Mouse (Mus musculus): ENCODE data around the gene Kxd1. TPM values are rescaled to one million over a fixed set of nuclear protein-coding genes. Genes with fewer than 3 reads are reported as not detected.
A peak's percentile ranks its signal among the peaks of the same experiment; 100 is the strongest.

The Kxd1 gene
- total and polyA plus RNA-seq, 2 experiments: 36.7 to 72.3 TPM

DNA sequence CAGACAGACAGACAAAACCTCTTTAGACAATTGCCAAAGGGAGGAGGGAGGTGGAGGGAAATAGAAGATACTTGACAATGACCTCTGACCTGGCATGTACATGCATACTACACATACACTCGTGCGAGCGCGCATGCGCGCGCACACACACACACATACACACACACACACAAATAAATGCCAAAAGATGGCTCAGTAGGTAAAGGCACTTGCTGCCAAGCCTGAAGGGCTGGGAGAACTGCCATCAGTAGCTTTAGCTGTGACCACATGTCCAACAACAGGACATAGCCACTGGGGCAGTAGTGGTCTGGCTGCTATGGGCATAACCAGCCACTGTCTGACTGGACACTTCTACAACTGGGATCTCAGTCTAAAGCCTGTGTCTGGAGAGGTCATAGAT is 55.9 kb downstream of the Kxd1 start:
- WGBS: 99% methylated on average over 7 of the region's 7 CpGs
- peaks cover 20% of the 10 kb centered on the region for H3K4me1 ChIP-seq (ENCODE audit: control insufficient read depth, insufficient read depth, low read length)
- no peak overlapping the region for H3K27ac ChIP-seq (replicated peaks; ENCODE audit: insufficient read depth, low read depth, low read length)
- no peak overlapping the region for H3K9ac ChIP-seq (ENCODE audit: low read depth, low read length)
- no peaks in the 10 kb centered on the region for H3K36me3 ChIP-seq (ENCODE audit: control insufficient read depth, insufficient read depth, low read length)
- TF ChIP-seq POLR2A (IDR thresholded peaks at IDR 0.05; ENCODE audit: extremely low read depth, insufficient read depth, low read length) (no peak), CTCF (IDR thresholded peaks at IDR 0.05; ENCODE audit: low read depth, low read length) (no peak)
- H3K4me3 ChIP-seq (ENCODE audit: insufficient read depth, low read depth, low read length): no peak overlapping the region
- no peaks in the 10 kb centered on the region for H3K27me3 ChIP-seq (ENCODE audit: control insufficient read depth, insufficient read depth, low read length)
- peaks cover 17% of the 10 kb centered on the region; the same call in 1 of the 2 replicates for H3K79me2 ChIP-seq (ENCODE audit: control insufficient read depth, insufficient read depth, low read length)
- DNase-seq (ENCODE audit: extremely low read depth, low read depth, low spot score): no peak

DNA sequence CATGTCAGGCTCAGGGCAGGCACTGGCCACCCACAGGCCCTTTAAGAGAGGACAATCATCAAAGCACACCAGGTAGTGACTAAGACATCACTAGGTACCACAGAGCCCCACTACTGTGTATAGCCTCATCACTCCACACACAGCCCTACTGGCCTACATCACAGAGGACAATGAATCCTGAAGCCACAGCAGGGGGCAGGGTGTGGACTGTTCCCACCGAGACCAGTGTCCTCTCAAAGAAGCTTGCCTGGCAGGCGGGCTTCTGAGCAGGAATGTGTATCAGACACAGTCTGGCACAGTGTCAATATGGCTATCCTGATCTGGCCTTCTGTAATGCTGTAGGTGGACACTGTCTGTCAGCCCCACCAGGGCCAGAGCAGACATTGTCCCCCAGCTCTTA is 57.8 kb downstream of the Kxd1 start:
- Histone ChIP-seq H3K79me2 (ENCODE audit: control insufficient read depth, insufficient read depth, low read length) (peaks cover 5% of the 10 kb centered on the region; the same call in 1 of the 2 replicates), H3K4me1 (ENCODE audit: control insufficient read depth, insufficient read depth, low read length) (peaks cover 21% of the 10 kb centered on the region), H3K27me3 (ENCODE audit: control insufficient read depth, insufficient read depth, low read length) (no peaks in the 10 kb centered on the region), H3K27ac (replicated peaks; ENCODE audit: insufficient read depth, low read depth, low read length) (0 out of 2 replicates have a peak overlapping the region, but pooled peaks have one; percentile 12), H3K9ac (ENCODE audit: low read depth, low read length) (no peak overlapping the region), H3K4me3 (ENCODE audit: insufficient read depth, low read depth, low read length) (no peak overlapping the region), H3K36me3 (ENCODE audit: control insufficient read depth, insufficient read depth, low read length) (no peaks in the 10 kb centered on the region)
- TF ChIP-seq CTCF (IDR thresholded peaks at IDR 0.05; ENCODE audit: low read depth, low read length) (no peak), POLR2A (IDR thresholded peaks at IDR 0.05; ENCODE audit: extremely low read depth, insufficient read depth, low read length) (no peak)
- no peak for DNase-seq (ENCODE audit: extremely low read depth, low read depth, low spot score)
- 77% methylated on average over 2 of the region's 2 CpGs for WGBS

DNA sequence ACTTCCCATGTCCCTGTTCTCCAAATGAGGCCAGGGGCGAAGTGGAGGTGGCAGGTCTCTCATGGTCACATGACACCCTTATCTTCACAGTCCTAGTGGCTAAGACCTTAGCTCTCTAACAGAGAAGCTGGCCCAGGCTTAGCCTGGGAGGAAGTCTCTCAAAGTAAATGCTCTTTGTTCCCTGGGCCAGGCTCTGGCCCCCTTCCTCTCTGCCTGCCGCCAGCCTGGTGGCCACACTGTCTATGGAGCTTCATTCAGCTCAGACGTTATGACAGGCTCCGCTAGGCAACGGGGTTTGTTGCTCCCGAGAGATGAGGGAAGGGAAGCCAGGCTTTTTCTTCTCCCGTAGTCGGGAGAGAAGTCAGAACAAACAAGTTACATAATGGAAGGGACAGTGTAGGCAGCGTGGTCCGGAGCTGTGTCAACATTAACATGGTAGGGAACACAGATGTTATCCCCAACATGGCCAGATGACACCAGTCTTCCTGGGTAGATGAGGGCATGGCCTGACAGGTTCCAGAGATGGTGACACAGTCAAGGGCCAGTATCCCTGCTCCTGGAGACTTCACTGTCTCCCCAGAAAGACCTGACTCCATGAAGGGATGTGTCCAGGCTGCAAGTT is 58.4 kb downstream of the Kxd1 start:
- 23% methylated on average over 10 of the region's 10 CpGs for WGBS
- peak; percentile 42 for DNase-seq (ENCODE audit: extremely low read depth, low read depth, low spot score)
- Histone ChIP-seq H3K79me2 (ENCODE audit: control insufficient read depth, insufficient read depth, low read length) (peaks cover 4% of the 10 kb centered on the region; the same call in 1 of the 2 replicates), H3K9ac (ENCODE audit: low read depth, low read length) (no peak overlapping the region), H3K4me3 (ENCODE audit: insufficient read depth, low read depth, low read length) (no peak overlapping the region), H3K36me3 (ENCODE audit: control insufficient read depth, insufficient read depth, low read length) (no peaks in the 10 kb centered on the region), H3K4me1 (ENCODE audit: control insufficient read depth, insufficient read depth, low read length) (peaks cover 21% of the 10 kb centered on the region), H3K27ac (replicated peaks; ENCODE audit: insufficient read depth, low read depth, low read length) (0 out of 2 replicates have a peak overlapping the region, but pooled peaks have one; percentile 15), H3K27me3 (ENCODE audit: control insufficient read depth, insufficient read depth, low read length) (no peaks in the 10 kb centered on the region)
- TF ChIP-seq CTCF (IDR thresholded peaks at IDR 0.05; ENCODE audit: low read depth, low read length) (no peak), POLR2A (IDR thresholded peaks at IDR 0.05; ENCODE audit: extremely low read depth, insufficient read depth, low read length) (no peak)

DNA sequence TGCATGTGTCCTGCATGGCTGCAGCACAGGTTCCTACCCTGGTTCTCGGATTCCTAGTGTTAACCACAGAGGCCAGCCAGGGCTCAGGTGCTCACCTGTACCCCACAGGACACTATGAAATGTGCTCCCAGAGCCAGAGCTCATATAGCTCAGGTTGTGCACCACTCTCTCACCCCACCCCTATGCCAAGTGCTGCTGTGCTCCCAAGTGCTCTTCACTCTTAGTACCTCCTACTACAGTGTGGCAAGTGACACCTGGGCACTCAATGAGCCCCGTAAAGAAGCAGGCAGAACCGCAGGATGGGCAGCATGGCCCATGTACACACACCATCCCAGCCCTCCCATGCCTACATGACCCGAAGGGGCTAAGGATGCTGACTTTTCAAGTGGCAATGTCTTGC is 59.0 kb downstream of the Kxd1 start:
- no peak for TF ChIP-seq POLR2A (IDR thresholded peaks at IDR 0.05; ENCODE audit: extremely low read depth, insufficient read depth, low read length)
- TF ChIP-seq CTCF (IDR thresholded peaks at IDR 0.05; ENCODE audit: low read depth, low read length): no peak
- Histone ChIP-seq H3K9ac (ENCODE audit: low read depth, low read length) (no peak overlapping the region), H3K36me3 (ENCODE audit: control insufficient read depth, insufficient read depth, low read length) (no peaks in the 10 kb centered on the region), H3K27ac (replicated peaks; ENCODE audit: insufficient read depth, low read depth, low read length) (no peak overlapping the region), H3K79me2 (ENCODE audit: control insufficient read depth, insufficient read depth, low read length) (peaks cover 4% of the 10 kb centered on the region; the same call in 1 of the 2 replicates), H3K27me3 (ENCODE audit: control insufficient read depth, insufficient read depth, low read length) (no peaks in the 10 kb centered on the region), H3K4me1 (ENCODE audit: control insufficient read depth, insufficient read depth, low read length) (peaks cover 21% of the 10 kb centered on the region), H3K4me3 (ENCODE audit: insufficient read depth, low read depth, low read length) (no peak overlapping the region)
- DNase-seq (ENCODE audit: extremely low read depth, low read depth, low spot score): no peak
- WGBS: 90% methylated on average over 4 of the region's 4 CpGs

GRCm38 (mm10) chr8:70467907-70468306 is 59.8 kb downstream of the Kxd1 start:
- H3K4me1 ChIP-seq (ENCODE audit: control insufficient read depth, insufficient read depth, low read length): peaks cover 21% of the 10 kb centered on the region
- DNase-seq (ENCODE audit: extremely low read depth, low read depth, low spot score): peak; percentile 15
- H3K27me3 ChIP-seq (ENCODE audit: control insufficient read depth, insufficient read depth, low read length): no peaks in the 10 kb centered on the region
- H3K9ac ChIP-seq (ENCODE audit: low read depth, low read length): no peak overlapping the region
- H3K27ac ChIP-seq (replicated peaks; ENCODE audit: insufficient read depth, low read depth, low read length): no peak overlapping the region
- no peak overlapping the region for H3K4me3 ChIP-seq (ENCODE audit: insufficient read depth, low read depth, low read length)
- peaks cover 4% of the 10 kb centered on the region; the same call in 1 of the 2 replicates for H3K79me2 ChIP-seq (ENCODE audit: control insufficient read depth, insufficient read depth, low read length)
- TF ChIP-seq CTCF (IDR thresholded peaks at IDR 0.05; ENCODE audit: low read depth, low read length) (no peak), POLR2A (IDR thresholded peaks at IDR 0.05; ENCODE audit: extremely low read depth, insufficient read depth, low read length) (no peak)
- no peaks in the 10 kb centered on the region for H3K36me3 ChIP-seq (ENCODE audit: control insufficient read depth, insufficient read depth, low read length)
- 56% methylated on average over 1 of the region's 1 CpGs for WGBS

DNA sequence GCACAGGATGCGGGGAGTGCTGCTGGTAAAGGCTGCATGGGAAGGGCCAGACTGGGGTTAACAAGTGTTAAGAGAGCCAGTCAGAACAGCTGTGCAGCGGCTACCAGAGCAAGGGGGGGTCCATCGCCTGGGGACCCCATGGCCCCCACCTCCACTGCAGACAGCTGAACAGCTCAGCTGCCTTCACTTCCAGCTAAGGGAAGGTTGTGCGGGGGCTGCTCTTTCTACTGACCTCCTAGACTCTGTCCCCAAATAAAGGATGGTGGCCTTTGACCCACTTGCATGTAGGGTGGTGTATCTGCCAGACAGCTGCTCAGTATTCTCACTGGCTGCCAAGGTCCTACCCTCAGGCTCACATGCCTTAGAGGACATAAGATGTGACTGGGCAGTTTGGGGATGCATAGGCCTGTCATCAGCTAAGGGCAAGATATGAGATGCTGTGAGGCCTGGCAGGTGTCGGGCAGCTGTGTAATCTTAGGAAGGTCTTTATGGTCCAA is 60.5 kb downstream of the Kxd1 start:
- no peaks in the 10 kb centered on the region for H3K27me3 ChIP-seq (ENCODE audit: control insufficient read depth, insufficient read depth, low read length)
- peak; percentile 71 for DNase-seq (ENCODE audit: extremely low read depth, low read depth, low spot score)
- no peak overlapping the region for H3K27ac ChIP-seq (replicated peaks; ENCODE audit: insufficient read depth, low read depth, low read length)

More for the DNA sequence above, 60.5 kb downstream of the Kxd1 start:
- H3K4me1 ChIP-seq (ENCODE audit: control insufficient read depth, insufficient read depth, low read length): peaks cover 21% of the 10 kb centered on the region
- H3K9ac ChIP-seq (ENCODE audit: low read depth, low read length): no peak overlapping the region
- TF ChIP-seq CTCF (IDR thresholded peaks at IDR 0.05; ENCODE audit: low read depth, low read length) (no peak), POLR2A (IDR thresholded peaks at IDR 0.05; ENCODE audit: extremely low read depth, insufficient read depth, low read length) (no peak)
- 39% methylated on average over 5 of the region's 5 CpGs for WGBS
- no peak overlapping the region for H3K4me3 ChIP-seq (ENCODE audit: insufficient read depth, low read depth, low read length)
- no peaks in the 10 kb centered on the region for H3K36me3 ChIP-seq (ENCODE audit: control insufficient read depth, insufficient read depth, low read length)
- H3K79me2 ChIP-seq (ENCODE audit: control insufficient read depth, insufficient read depth, low read length): peaks cover 4% of the 10 kb centered on the region; the same call in 1 of the 2 replicates
